Mouse (Mus musculus) telencephalon, adult 2 months (tissue): Measurements from ENCODE around the gene Kras.

Source experiments
- DNase-seq: peaks from one replicate; pipeline ENCODE4 v3.0.0-alpha.2; 2011; ENCODE audit warnings: low read depth, low spot score

The Kras gene

GRCm38 (mm10) chr6:145193038-145193437 lies 57.0 kb downstream of the Kras start:
- DNase-seq: no peak

DNA sequence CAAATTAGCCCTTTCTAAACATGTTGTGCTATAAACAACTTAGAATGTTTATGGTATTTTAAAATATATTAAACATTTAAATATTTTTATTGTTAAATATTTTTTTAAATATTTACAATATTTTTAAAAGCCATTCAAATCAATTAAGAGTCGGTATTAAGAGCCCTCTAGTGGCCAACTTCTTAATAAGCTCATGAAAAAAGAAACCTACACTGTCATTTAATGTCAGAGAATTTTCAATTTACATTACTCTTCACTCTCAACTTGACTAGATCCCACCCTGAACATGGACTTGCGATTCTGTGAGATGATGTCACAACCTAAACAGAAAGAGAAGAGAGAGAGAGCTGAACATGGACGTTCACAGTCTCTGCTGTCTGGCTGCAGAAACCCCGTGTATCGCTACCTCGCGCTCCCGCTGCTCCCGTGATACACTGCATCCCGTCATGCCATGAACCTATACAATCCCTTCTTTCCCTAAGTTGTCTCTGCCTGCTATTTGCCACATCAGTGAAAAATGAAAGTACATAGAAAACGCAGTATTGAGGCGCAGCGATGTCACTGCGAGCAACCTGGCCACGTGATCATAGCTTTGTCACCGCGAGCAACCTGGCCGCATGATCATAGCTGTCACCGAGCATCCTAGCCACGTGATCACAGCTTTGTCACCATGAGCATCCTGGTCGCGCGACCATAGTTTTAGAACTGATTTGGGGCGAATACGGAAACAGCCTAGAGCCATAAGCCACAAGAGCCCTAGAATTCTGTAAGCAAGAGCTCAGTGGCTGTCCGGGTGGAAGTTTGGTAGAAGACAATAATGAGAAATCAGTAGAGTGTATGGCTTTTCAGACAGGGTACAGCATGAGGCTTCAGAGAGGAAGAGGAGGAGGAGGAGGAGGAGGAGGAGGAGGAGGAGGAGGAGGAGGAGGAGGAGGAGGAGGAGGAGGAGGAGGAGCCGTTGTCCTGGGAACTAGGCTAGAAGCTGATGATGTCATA lies 62.6 kb downstream of the Kras start:
- DNase-seq: peak; percentile 43

- DNase-seq: no peak
Observed at GRCm38 (mm10) chr6:145186096-145186495, 63.9 kb downstream of the Kras start.

GRCm38 (mm10) chr6:145182044-145182443 lies 68.0 kb downstream of the Kras start:
- DNase-seq: no peak

DNA sequence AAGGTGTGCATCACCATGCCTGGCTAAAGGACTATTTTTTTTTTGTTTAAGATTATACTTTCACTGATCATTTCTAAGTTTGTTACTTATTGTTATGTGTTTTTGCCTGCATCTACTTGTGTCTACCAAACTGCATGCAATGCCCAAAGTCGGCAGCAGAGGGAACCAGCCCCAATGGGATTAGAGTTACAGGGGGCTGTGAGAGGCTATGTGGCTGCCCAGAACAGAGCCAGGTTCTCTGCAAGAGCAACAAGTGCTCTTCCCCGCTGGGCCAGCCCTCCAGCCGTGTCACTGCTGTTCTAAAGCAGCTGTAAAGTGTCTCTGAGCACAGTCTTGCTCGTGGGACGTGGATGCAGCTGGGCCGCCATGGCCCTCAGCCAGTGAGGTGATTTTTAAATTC lies 70.4 kb downstream of the Kras start:
- no peak for DNase-seq

GRCm38 (mm10) chr6:145176474-145176873 lies 73.6 kb downstream of the Kras start:
- no peak for DNase-seq

DNA sequence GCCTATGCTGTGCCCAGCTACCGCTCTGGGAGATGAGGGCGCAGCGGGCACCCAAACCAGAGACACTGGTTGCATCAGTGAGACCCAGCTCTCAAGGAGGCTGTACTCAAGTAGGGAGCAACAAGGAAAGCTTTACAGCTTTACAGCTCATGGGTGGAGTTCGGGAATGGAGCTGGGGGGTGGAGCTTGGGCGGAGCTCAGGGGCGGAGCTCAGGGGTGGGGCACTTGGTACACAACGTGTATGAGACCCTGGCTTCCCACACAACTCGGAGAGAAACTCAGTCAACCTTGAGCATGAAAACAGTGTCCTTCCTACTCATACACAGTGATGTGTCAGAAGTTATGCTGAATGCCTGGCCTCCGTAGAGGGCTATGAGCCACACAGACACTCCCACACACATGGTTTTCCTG lies 74.5 kb downstream of the Kras start:
- no peak for DNase-seq

GRCm38 (mm10) chr6:145173781-145174191 lies 76.3 kb downstream of the Kras start:
- no peak for DNase-seq

GRCm38 (mm10) chr6:145171892-145172606 lies 78.0 kb downstream of the Kras start:
- no peak for DNase-seq
